Mouse (Mus musculus): ENCODE measurements at regions not wholly inside any gene's neighbourhood (a gene's known extent, or its start where the extent isn't known, plus 50 kb on each side); places are given as distances from the start of the nearest gene placed in this dataset.

DNA sequence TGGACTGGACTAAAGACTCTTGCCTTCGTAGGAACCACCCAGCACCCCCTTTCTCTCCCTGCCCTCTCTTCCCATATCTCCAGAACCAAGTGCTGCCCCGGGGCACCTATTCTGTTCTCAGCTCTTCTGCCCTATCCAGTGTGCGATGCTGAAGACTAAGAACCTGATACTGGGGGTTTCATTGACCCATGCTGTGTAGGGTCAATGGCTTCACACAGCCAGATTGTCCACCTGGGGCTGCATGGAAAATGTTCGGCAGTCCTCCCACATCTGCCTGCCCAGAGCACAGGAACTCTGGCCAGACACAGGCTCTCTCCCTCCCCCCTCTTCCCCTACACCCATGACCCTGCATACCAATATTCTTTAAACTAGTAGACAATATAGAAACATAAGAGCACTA is 607.6 kb downstream of the Nebl start:
- TF ChIP-seq POLR2A (IDR thresholded peaks at IDR 0.05; ENCODE audit: insufficient read depth, low read depth, low read length) (no peak), CTCF (IDR thresholded peaks at IDR 0.05; ENCODE audit: insufficient read depth, low read depth, low read length) (no peak)
